Mouse (Mus musculus): Measurements from ENCODE around the gene Rin1. TPM values are rescaled to one million over a fixed set of nuclear protein-coding genes. Genes with fewer than 3 reads are reported as not detected.
"Not testable (repeated sequence)": the region's sequence is repeated elsewhere in the genome, so short reads cannot be mapped to it uniquely, and the experiment has no call there.

Gene Rin1
- total and polyA plus RNA-seq, 2 experiments: 0.09 to 0.78 TPM

GRCm38 (mm10) chr19:5082005-5082404 lies 31.7 kb downstream of the Rin1 start:
- H3K4me1 ChIP-seq (ENCODE audit: control insufficient read depth, insufficient read depth, low read length): peaks cover 3% of the 10 kb centered on the region; the same call in 1 of the 2 replicates
- 50% methylated on average over 18 of the region's 18 CpGs for WGBS
- no peak overlapping the region for H3K4me3 ChIP-seq (ENCODE audit: insufficient read depth, low read depth, low read length)
- H3K36me3 ChIP-seq (ENCODE audit: control insufficient read depth, insufficient read depth, low read length): no peaks in the 10 kb centered on the region
- peaks cover 16% of the 10 kb centered on the region for H3K27me3 ChIP-seq (ENCODE audit: control insufficient read depth, insufficient read depth, low read length)
- no peaks in the 10 kb centered on the region for H3K79me2 ChIP-seq (ENCODE audit: control insufficient read depth, insufficient read depth, low read length)
- H3K9ac ChIP-seq (ENCODE audit: low read depth, low read length): no peak overlapping the region
- H3K27ac ChIP-seq (replicated peaks; ENCODE audit: insufficient read depth, low read depth, low read length): no peak overlapping the region
- TF ChIP-seq CTCF (IDR thresholded peaks at IDR 0.05; ENCODE audit: low read depth, low read length) (no peak), POLR2A (IDR thresholded peaks at IDR 0.05; ENCODE audit: extremely low read depth, insufficient read depth, low read length) (no peak)
- DNase-seq (ENCODE audit: extremely low read depth, low read depth, low spot score): no peak

DNA sequence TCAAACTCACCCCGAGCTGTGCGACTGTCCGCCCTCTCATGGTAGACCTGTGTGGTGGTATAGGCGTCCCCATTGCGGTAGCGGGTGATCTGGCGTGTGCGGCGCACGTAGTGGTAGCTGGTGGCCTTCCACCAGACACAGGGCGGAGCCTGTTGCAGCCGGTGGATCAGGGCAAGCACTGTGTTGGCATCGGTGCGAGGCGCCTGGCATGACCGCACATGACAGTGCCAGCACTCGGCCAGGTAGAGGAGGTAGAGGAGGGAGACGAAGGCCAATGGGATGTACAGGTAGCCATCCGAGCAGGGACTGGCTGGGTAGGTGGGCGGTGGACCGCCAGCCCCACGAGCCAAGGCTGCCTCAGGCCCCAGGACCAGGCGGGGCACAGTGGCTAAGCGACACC lies 32.3 kb downstream of the Rin1 start:
- WGBS: 52% methylated on average over 24 of the region's 24 CpGs
- TF ChIP-seq POLR2A (IDR thresholded peaks at IDR 0.05; ENCODE audit: extremely low read depth, insufficient read depth, low read length): no peak
- Histone ChIP-seq H3K9ac (ENCODE audit: low read depth, low read length) (no peak overlapping the region), H3K4me1 (ENCODE audit: control insufficient read depth, insufficient read depth, low read length) (peaks cover 5% of the 10 kb centered on the region), H3K27me3 (ENCODE audit: control insufficient read depth, insufficient read depth, low read length) (peaks cover 16% of the 10 kb centered on the region), H3K4me3 (ENCODE audit: insufficient read depth, low read depth, low read length) (no peak overlapping the region), H3K27ac (replicated peaks; ENCODE audit: insufficient read depth, low read depth, low read length) (no peak overlapping the region), H3K36me3 (ENCODE audit: control insufficient read depth, insufficient read depth, low read length) (no peaks in the 10 kb centered on the region), H3K79me2 (ENCODE audit: control insufficient read depth, insufficient read depth, low read length) (no peaks in the 10 kb centered on the region)
- no peak for DNase-seq (ENCODE audit: extremely low read depth, low read depth, low spot score)

DNA sequence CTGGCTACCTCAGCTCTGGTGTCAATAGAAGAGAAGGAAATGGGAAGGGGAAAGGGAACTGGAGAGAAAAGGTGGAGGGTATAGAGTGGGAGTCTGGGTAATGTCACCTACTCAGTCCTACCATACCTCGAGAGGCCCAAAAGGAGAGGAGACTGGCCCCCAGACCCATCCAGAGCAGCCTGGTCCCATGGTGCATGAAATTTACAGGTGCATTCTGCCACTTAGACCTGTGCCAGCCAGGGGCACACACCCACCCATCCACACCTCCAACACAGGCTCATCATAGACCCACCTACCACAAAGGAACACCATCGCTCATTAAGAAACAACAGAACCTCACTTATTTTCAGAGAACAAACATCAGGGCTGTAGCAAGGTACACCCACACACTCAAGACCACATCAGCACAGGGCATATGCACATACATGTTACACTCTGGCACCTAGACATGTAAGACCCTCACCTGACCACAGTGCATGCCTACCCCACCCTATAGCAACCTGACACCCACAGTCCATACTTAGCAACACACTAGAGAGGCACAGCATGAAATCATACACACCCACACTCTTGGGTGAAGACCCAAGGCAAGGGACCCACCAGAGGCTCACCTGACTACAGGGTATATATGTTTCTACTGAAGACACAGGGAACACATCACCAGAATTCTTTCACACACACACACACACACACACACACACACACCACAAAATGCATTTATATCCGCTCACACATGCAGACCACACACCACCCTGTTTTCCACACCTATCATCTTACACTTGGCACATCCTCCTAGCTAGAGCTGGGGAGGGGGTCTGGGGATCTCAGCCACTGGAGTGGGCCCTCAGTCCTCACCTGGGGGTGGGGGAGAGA lies 33.9 kb downstream of the Rin1 start:
- Histone ChIP-seq H3K27ac (replicated peaks; ENCODE audit: insufficient read depth, low read depth, low read length) (no peak overlapping the region), H3K79me2 (ENCODE audit: control insufficient read depth, insufficient read depth, low read length) (no peaks in the 10 kb centered on the region), H3K4me3 (ENCODE audit: insufficient read depth, low read depth, low read length) (no peak overlapping the region), H3K27me3 (ENCODE audit: control insufficient read depth, insufficient read depth, low read length) (peaks cover 16% of the 10 kb centered on the region), H3K9ac (ENCODE audit: low read depth, low read length) (no peak overlapping the region), H3K4me1 (ENCODE audit: control insufficient read depth, insufficient read depth, low read length) (peaks cover 10% of the 10 kb centered on the region), H3K36me3 (ENCODE audit: control insufficient read depth, insufficient read depth, low read length) (no peaks in the 10 kb centered on the region)
- DNase-seq (ENCODE audit: extremely low read depth, low read depth, low spot score): no peak
- 71% methylated on average over 3 of the region's 3 CpGs for WGBS
- TF ChIP-seq CTCF (IDR thresholded peaks at IDR 0.05; ENCODE audit: low read depth, low read length) (no peak), POLR2A (IDR thresholded peaks at IDR 0.05; ENCODE audit: extremely low read depth, insufficient read depth, low read length) (no peak)

- Histone ChIP-seq H3K4me1 (ENCODE audit: control insufficient read depth, insufficient read depth, low read length) (peaks cover 11% of the 10 kb centered on the region), H3K9ac (ENCODE audit: low read depth, low read length) (peak overlapping the region; percentile 71; the same call in 1 of the 2 replicates), H3K36me3 (ENCODE audit: control insufficient read depth, insufficient read depth, low read length) (no peaks in the 10 kb centered on the region), H3K4me3 (ENCODE audit: insufficient read depth, low read depth, low read length) (peak overlapping the region; percentile 69; the same call in 1 of the 2 replicates), H3K27me3 (ENCODE audit: control insufficient read depth, insufficient read depth, low read length) (peaks cover 16% of the 10 kb centered on the region), H3K27ac (replicated peaks; ENCODE audit: insufficient read depth, low read depth, low read length) (no peak overlapping the region), H3K79me2 (ENCODE audit: control insufficient read depth, insufficient read depth, low read length) (no peaks in the 10 kb centered on the region)
- WGBS: 6% methylated on average over 15 of the region's 15 CpGs
- TF ChIP-seq POLR2A (IDR thresholded peaks at IDR 0.05; ENCODE audit: extremely low read depth, insufficient read depth, low read length): no peak
- no peak for TF ChIP-seq CTCF (IDR thresholded peaks at IDR 0.05; ENCODE audit: low read depth, low read length)
- DNase-seq (ENCODE audit: extremely low read depth, low read depth, low spot score): no peak
Measured at GRCm38 (mm10) chr19:5084834-5085144, 34.5 kb downstream of the Rin1 start.

- H3K79me2 ChIP-seq (ENCODE audit: control insufficient read depth, insufficient read depth, low read length): no peaks in the 10 kb centered on the region
- DNase-seq (ENCODE audit: extremely low read depth, low read depth, low spot score): peak; percentile 28
- H3K36me3 ChIP-seq (ENCODE audit: control insufficient read depth, insufficient read depth, low read length): no peaks in the 10 kb centered on the region
- peaks cover 11% of the 10 kb centered on the region for H3K4me1 ChIP-seq (ENCODE audit: control insufficient read depth, insufficient read depth, low read length)
- 1% methylated on average over 68 of the region's 69 CpGs for WGBS
- TF ChIP-seq POLR2A (IDR thresholded peaks at IDR 0.05; ENCODE audit: extremely low read depth, insufficient read depth, low read length) (no peak), CTCF (IDR thresholded peaks at IDR 0.05; ENCODE audit: low read depth, low read length) (no peak)
- H3K27me3 ChIP-seq (ENCODE audit: control insufficient read depth, insufficient read depth, low read length): peaks cover 16% of the 10 kb centered on the region
- H3K4me3 ChIP-seq (ENCODE audit: insufficient read depth, low read depth, low read length): peak within 1 kb of the TSS; percentile 69
- peak within 1 kb of the TSS; percentile 71 for H3K9ac ChIP-seq (ENCODE audit: low read depth, low read length)
- H3K27ac ChIP-seq (replicated peaks; ENCODE audit: insufficient read depth, low read depth, low read length): no peak within 1 kb of the TSS
Measured at GRCm38 (mm10) chr19:5085145-5085863, 35.0 kb downstream of the Rin1 start, which contains the start of gene Tmem151a. Gene Tmem151a (minus strand): TSS chr19:5085531.

DNA sequence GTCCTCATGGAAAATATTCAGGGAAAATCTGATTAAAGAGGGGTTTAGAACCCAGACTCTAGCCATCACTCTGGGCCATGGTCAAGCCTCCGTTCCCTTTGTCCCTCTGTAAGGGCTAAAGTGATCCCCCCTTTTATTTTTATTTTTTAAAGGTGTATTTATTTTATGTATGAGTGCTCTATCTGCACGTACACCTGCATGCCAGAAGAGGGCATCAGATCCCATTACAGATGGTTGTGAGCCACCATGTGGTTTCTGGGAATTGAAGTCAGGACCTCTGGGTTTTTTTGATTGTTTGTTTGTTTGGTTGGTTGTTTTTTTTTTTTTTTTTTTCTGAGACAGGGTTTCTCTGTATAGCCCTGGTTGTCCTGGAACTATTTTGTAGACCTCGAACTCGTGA lies 36.3 kb downstream of the Rin1 start:
- not testable (repeated sequence) for H3K4me3 ChIP-seq (ENCODE audit: insufficient read depth, low read depth, low read length); DNase-seq (ENCODE audit: extremely low read depth, low read depth, low spot score); H3K9ac ChIP-seq (ENCODE audit: low read depth, low read length); H3K27ac ChIP-seq (replicated peaks; ENCODE audit: insufficient read depth, low read depth, low read length); H3K79me2 ChIP-seq (ENCODE audit: control insufficient read depth, insufficient read depth, low read length); H3K36me3 ChIP-seq (ENCODE audit: control insufficient read depth, insufficient read depth, low read length)
- peaks cover 11% of the 10 kb centered on the region for H3K4me1 ChIP-seq (ENCODE audit: control insufficient read depth, insufficient read depth, low read length)
- peaks cover 16% of the 10 kb centered on the region for H3K27me3 ChIP-seq (ENCODE audit: control insufficient read depth, insufficient read depth, low read length)
- WGBS: 45% methylated on average over 4 of the region's 4 CpGs
